Mouse (Mus musculus) neural tube, embryonic 14.5 days (tissue): ENCODE measurements around the gene Chsy1. TPM values are rescaled to one million over a fixed set of nuclear protein-coding genes. Genes with fewer than 3 reads are reported as not detected.
A peak's percentile ranks its signal among the peaks of the same experiment; 100 is the strongest.

Source experiments
- ATAC-seq: fragments of 200-750 bp; cut with Nextera tagmentation; 2 replicates; pipeline ENCODE4 v1.8.0; 2017; ENCODE audit warnings: low read depth, mild to moderate bottlenecking, moderate TSS enrichment, moderate library complexity
- H3K27ac ChIP-seq: fragments of 300-500 bp; sonication (generic); 2 replicates; pipeline ENCODE4 v1.5.1; 2014; ENCODE audit warnings: low read depth, mild to moderate bottlenecking, control low read depth, low read length, moderate library complexity, mixed read lengths
- H3K27me3 ChIP-seq: fragments of 300-500 bp; sonication (generic); 2 replicates; pipeline ENCODE4 v1.6.1; 2014; ENCODE audit warnings: low read length; ENCODE audit not compliant: control insufficient read depth, insufficient read depth
- H3K36me3 ChIP-seq: fragments of 300-500 bp; sonication (generic); 2 replicates; pipeline ENCODE4 v1.6.1; 2014; ENCODE audit warnings: low read length, mixed read lengths; ENCODE audit not compliant: control insufficient read depth, insufficient read depth
- H3K4me1 ChIP-seq: fragments of 300-500 bp; sonication (generic); 2 replicates; pipeline ENCODE4 v1.6.1; 2014; ENCODE audit warnings: low read length; ENCODE audit not compliant: control insufficient read depth, insufficient read depth
- H3K4me2 ChIP-seq: fragments of 300-500 bp; sonication (generic); 2 replicates; pipeline ENCODE4 v1.6.1; 2014; ENCODE audit warnings: mild to moderate bottlenecking, low read depth, low read length, control low read depth
- H3K4me3 ChIP-seq: fragments of 300-500 bp; sonication (generic); 2 replicates; pipeline ENCODE4 v1.5.1; 2014; ENCODE audit warnings: low read depth, low read length, control low read depth, mixed read lengths
- H3K9ac ChIP-seq: fragments of 300-500 bp; sonication (generic); replicated peaks from 2 replicates; pipeline ENCODE4 v1.6.1; 2014; ENCODE audit warnings: low read depth, mild to moderate bottlenecking, control low read depth, low read length, mixed read lengths
- H3K9me3 ChIP-seq: fragments of 300-500 bp; sonication (generic); 2 replicates; pipeline ENCODE4 v1.6.1; 2016; ENCODE audit warnings: low read length; ENCODE audit not compliant: control insufficient read depth
- WGBS: fragments of 180-500 bp; shearing (Covaris S2); extraction: QIAGEN DNeasy Blood & Tissue Kit; methylation state at CpG from one replicate; pipeline ENCODE4 v1.1.7; 2014; 5-methylcytosine and 5-hydroxymethylcytosine counted together
- polyA plus RNA-seq: library from polyadenylated mRNA; unstranded; fragments of >200 nt; fragmentation: Nextera tagmentation; extraction: Ambion mirVana; gene quantifications from 2 replicates; pipeline ENCODE4 v1.2.1, GENCODE M21; 2014

Chsy1 gene
- polyA plus RNA-seq, 1 experiment from 2014 or later, result 16.4 TPM

DNA sequence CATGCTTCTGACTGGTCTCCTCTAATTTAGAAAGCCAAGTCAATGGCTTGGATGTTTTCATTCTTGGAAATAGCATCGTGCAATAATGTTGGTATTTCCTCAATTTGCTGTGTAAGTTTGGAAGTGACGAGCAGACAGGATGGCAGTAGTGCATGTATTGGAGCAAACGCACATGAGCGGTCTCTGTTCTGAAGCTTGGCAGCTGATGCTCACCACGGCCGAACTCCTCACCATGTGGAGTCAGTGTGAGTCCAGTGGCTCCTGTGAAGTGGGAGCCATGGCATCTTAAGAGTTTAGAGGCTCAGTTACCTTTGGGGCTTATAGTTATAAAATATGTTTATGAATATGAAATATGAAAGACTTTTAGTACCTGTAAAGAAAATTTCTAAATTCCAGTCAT, 60.2 kb downstream of the Chsy1 start:
- WGBS, result 90% methylated on average over 6 of the region's 6 CpGs
- H3K36me3 ChIP-seq, result no peaks in the 10 kb centered on the region; the same call in 1 of the 2 replicates
- no peak overlapping the region for H3K9ac ChIP-seq
- H3K9me3 ChIP-seq, result no peaks in the 10 kb centered on the region
- no peaks in the 10 kb centered on the region for H3K27me3 ChIP-seq
- peaks cover 6% of the 10 kb centered on the region; the same call in 1 of the 2 replicates for H3K4me1 ChIP-seq
- H3K4me2 ChIP-seq, result no peak overlapping the region
- H3K4me3 ChIP-seq, result no peak overlapping the region
- H3K27ac ChIP-seq, result no peak overlapping the region
- ATAC-seq, result no peak

- Histone ChIP-seq H3K4me3 (no peak overlapping the region), H3K9me3 (no peaks in the 10 kb centered on the region), H3K4me2 (no peak overlapping the region), H3K9ac (no peak overlapping the region), H3K4me1 (no peaks in the 10 kb centered on the region), H3K27ac (no peak overlapping the region), H3K36me3 (no peaks in the 10 kb centered on the region; the same call in 1 of the 2 replicates), H3K27me3 (no peaks in the 10 kb centered on the region)
- ATAC-seq, result no peak
- WGBS, result 96% methylated on average over 27 of the region's 27 CpGs
These were observed 61.6 kb downstream of the Chsy1 start for GRCm38 (mm10) chr7:66170802-66171505.

DNA sequence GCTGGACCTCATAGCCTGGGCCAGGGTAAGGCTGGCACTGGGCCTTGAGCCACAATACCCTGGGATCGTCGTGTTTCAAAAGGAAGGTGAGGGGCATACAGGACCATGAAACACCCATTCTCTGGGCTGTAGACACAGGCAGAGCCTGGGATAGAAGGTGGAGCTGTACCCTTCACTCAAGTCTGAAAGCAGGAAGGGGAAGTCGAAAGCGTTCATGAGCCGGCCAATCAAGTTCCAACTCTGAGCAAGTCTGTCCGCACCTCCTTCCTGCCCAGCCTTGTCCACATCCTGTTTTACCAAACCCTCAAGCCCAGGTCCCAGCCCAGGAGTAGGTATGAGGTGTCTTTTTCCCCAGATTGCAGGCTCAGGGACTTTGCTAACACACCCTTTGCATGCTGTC, 66.4 kb downstream of the Chsy1 start:
- WGBS, result 98% methylated on average over 6 of the region's 6 CpGs
- Histone ChIP-seq H3K4me3 (no peak overlapping the region), H3K9me3 (no peaks in the 10 kb centered on the region), H3K9ac (no peak overlapping the region), H3K4me2 (no peak overlapping the region), H3K36me3 (no peaks in the 10 kb centered on the region; the same call in 1 of the 2 replicates), H3K27ac (no peak overlapping the region), H3K4me1 (no peaks in the 10 kb centered on the region), H3K27me3 (no peaks in the 10 kb centered on the region)
- no peak for ATAC-seq

GRCm38 (mm10) chr7:66176256-66176655, 66.9 kb downstream of the Chsy1 start:
- no peak overlapping the region for H3K4me2 ChIP-seq
- no peaks in the 10 kb centered on the region for H3K27me3 ChIP-seq
- H3K9me3 ChIP-seq, result no peaks in the 10 kb centered on the region
- no peaks in the 10 kb centered on the region; the same call in 1 of the 2 replicates for H3K36me3 ChIP-seq
- no peak overlapping the region for H3K4me3 ChIP-seq
- H3K27ac ChIP-seq, result no peak overlapping the region
- no peak overlapping the region for H3K9ac ChIP-seq
- ATAC-seq, result no peak
- 93% methylated on average over 4 of the region's 4 CpGs for WGBS
- no peaks in the 10 kb centered on the region for H3K4me1 ChIP-seq

DNA sequence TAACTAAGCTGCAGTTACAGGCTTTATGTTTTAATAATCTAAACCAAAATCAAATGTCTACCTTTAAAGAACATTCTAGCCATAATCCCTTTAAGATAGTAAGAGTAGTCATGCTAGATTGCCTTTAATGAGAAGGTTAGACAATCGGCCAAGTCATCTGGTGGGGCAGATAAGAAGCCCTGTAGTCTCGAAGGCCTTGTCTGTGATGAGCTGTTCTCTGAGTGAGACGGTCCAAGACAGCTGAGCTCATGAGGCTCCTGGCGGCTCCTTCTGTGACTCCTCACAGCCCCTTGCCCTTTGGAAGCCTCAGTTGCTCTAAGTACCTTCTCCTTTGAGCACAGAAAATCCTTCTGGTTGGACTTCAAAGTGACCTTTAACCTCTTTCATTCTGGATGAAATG, 67.6 kb downstream of the Chsy1 start:
- no peak for ATAC-seq
- no peaks in the 10 kb centered on the region for H3K27me3 ChIP-seq
- H3K4me2 ChIP-seq, result no peak overlapping the region
- no peaks in the 10 kb centered on the region; the same call in 1 of the 2 replicates for H3K36me3 ChIP-seq
- H3K9me3 ChIP-seq, result no peaks in the 10 kb centered on the region
- H3K4me3 ChIP-seq, result no peak overlapping the region
- 80% methylated on average over 4 of the region's 4 CpGs for WGBS
- H3K4me1 ChIP-seq, result no peaks in the 10 kb centered on the region
- no peak overlapping the region for H3K27ac ChIP-seq
- no peak overlapping the region for H3K9ac ChIP-seq

GRCm38 (mm10) chr7:66178101-66178500, 68.8 kb downstream of the Chsy1 start:
- no peaks in the 10 kb centered on the region; the same call in 1 of the 2 replicates for H3K36me3 ChIP-seq
- 84% methylated on average over 6 of the region's 6 CpGs for WGBS
- H3K9ac ChIP-seq, result no peak overlapping the region

GRCm38 (mm10) chr7:66179120-66179581, 69.8 kb downstream of the Chsy1 start:
- no peaks in the 10 kb centered on the region for H3K27me3 ChIP-seq
- H3K4me1 ChIP-seq, result no peaks in the 10 kb centered on the region
- 36% methylated on average over 10 of the region's 10 CpGs for WGBS
- H3K9me3 ChIP-seq, result no peaks in the 10 kb centered on the region
- H3K9ac ChIP-seq, result no peak overlapping the region
- no peaks in the 10 kb centered on the region; the same call in 1 of the 2 replicates for H3K36me3 ChIP-seq
- no peak overlapping the region for H3K4me3 ChIP-seq
- no peak overlapping the region for H3K27ac ChIP-seq
- H3K4me2 ChIP-seq, result no peak overlapping the region
- ATAC-seq, result peak; percentile 60; the same call in 1 of the 2 replicates

More at GRCm38 (mm10) chr7:66178101-66178500, 68.8 kb downstream of the Chsy1 start:
- Histone ChIP-seq H3K4me1 (no peaks in the 10 kb centered on the region), H3K9me3 (no peaks in the 10 kb centered on the region), H3K4me3 (no peak overlapping the region), H3K4me2 (no peak overlapping the region), H3K27me3 (no peaks in the 10 kb centered on the region), H3K27ac (no peak overlapping the region)
- ATAC-seq, result no peak

DNA sequence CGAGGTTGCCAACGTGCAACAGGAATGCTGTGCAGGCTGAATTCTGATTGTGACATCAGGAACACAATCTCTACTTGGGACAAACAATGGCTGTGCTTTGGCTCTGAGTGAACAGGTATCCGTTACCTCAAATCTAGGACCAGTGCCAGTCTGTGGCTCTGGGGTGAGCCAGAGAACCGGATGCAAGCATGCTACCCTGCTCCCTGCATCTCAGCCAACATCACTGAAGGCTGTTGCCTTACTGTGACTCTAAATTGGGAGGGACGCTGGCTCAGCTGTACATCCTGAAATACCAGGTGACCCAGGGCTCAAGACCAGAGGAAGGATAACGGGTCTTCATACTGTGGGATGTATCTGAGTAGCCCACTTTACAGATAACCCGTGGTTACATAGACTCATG, 70.4 kb downstream of the Chsy1 start:
- Histone ChIP-seq H3K9ac (no peak overlapping the region), H3K27ac (no peak overlapping the region), H3K27me3 (no peaks in the 10 kb centered on the region), H3K9me3 (no peaks in the 10 kb centered on the region), H3K36me3 (no peaks in the 10 kb centered on the region), H3K4me1 (no peaks in the 10 kb centered on the region), H3K4me2 (no peak overlapping the region), H3K4me3 (no peak overlapping the region)
- no peak for ATAC-seq
- 83% methylated on average over 7 of the region's 7 CpGs for WGBS

GRCm38 (mm10) chr7:66180260-66180659, 70.9 kb downstream of the Chsy1 start:
- H3K36me3 ChIP-seq, result no peaks in the 10 kb centered on the region
- H3K27me3 ChIP-seq, result no peaks in the 10 kb centered on the region
- no peak overlapping the region for H3K4me3 ChIP-seq
- no peak overlapping the region for H3K9ac ChIP-seq
- H3K4me1 ChIP-seq, result no peaks in the 10 kb centered on the region
- H3K27ac ChIP-seq, result no peak overlapping the region
- H3K9me3 ChIP-seq, result no peaks in the 10 kb centered on the region
- no peak for ATAC-seq
- no peak overlapping the region for H3K4me2 ChIP-seq
- WGBS, result 77% methylated on average over 3 of the region's 3 CpGs
